Mouse (Mus musculus) olfactory bulb, adult 2 months (tissue): ENCODE measurements around the gene Hdac9.

Experiments used
- CTCF ChIP-seq: fragments of 200-500 bp; IDR thresholded peaks from 2 replicates; pipeline ENCODE4 v1.5.1; 2012; ENCODE audit warnings: low read depth, mild to moderate bottlenecking, low read length, moderate library complexity; ENCODE audit not compliant: insufficient read depth
- POLR2A ChIP-seq: fragments of 200-500 bp; IDR thresholded peaks from 2 replicates; pipeline ENCODE4 v1.6.1; 2012; ENCODE audit warnings: mild to moderate bottlenecking, low read depth, low read length, moderate library complexity; ENCODE audit not compliant: insufficient read depth

DNA sequence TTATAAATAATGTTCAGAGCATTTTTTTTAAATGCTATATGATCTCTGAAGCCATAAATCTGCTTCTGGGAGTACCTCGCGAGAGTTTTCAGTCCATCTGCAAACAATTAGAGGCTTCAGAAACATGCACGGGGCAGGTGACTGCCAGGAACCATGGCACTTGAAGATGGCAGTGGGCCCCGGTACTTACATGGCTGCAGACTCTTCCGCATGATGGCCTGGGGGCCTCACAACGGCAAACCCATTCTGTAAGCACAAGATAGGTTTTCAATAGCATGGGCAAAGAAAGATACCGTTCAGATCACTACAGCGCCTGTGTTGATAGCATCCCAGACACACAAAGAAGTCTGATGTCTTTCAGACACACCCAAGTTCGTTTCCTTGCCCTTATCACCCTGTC is 695.9 kb downstream of the Hdac9 start:
- TF ChIP-seq CTCF (no peak), POLR2A (no peak)
